Mouse (Mus musculus): Measurements from ENCODE around the gene Zfp768. TPM values are rescaled to one million over a fixed set of nuclear protein-coding genes. Genes with fewer than 3 reads are reported as not detected.

Zfp768 gene
- polyA plus RNA-seq, 1 experiment, result 7.8 TPM

DNA sequence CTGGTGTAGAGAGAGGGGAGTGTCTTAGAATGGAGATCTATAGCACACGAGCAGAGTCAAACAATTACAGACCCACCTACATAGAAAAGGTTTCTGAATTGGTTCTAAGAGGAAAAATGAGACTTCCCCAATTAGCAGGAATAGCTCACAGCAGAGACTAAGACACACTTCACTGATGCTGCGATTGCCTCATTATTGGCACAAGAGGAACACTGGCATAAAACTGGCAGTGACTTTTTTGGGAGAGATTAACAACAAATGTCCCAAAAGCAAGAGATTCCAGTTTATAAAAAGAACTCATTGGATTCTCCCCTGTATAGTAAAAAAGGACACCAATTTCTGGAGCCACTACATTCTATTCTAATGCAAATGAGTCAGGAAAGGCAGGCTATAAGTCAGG is 12.5 kb upstream of the Zfp768 start:
- WGBS, result 75% methylated on average over 2 of the region's 2 CpGs
- Histone ChIP-seq H3K27me3 (ENCODE audit: control insufficient read depth, insufficient read depth, low read length) (no peaks in the 10 kb centered on the region; the same call in 1 of the 2 replicates), H3K36me3 (ENCODE audit: control insufficient read depth, insufficient read depth, low read length) (no peaks in the 10 kb centered on the region), H3K27ac (ENCODE audit: insufficient read depth, low read length) (no peak overlapping the region), H3K4me1 (ENCODE audit: control insufficient read depth, insufficient read depth, insufficient read length) (no peaks in the 10 kb centered on the region), H3K4me3 (ENCODE audit: extremely low read depth, insufficient read depth, insufficient read length) (no peak overlapping the region)
- no peak for TF ChIP-seq CTCF (IDR thresholded peaks at IDR 0.05; ENCODE audit: extremely low read depth, insufficient read depth, insufficient read length, insufficient replicate concordance)
- no peak for TF ChIP-seq POLR2A (IDR thresholded peaks at IDR 0.05; ENCODE audit: low read depth, low read length)
- DNase-seq (ENCODE audit: low read depth in 1 of 2, low spot score in 2 of 2), result no peak

- no peak for DNase-seq (ENCODE audit: low read depth in 1 of 2, low spot score in 2 of 2)
- no peak overlapping the region for H3K4me3 ChIP-seq (ENCODE audit: extremely low read depth, insufficient read depth, insufficient read length)
- H3K27me3 ChIP-seq (ENCODE audit: control insufficient read depth, insufficient read depth, low read length), result no peaks in the 10 kb centered on the region; the same call in 1 of the 2 replicates
- TF ChIP-seq CTCF (IDR thresholded peaks at IDR 0.05; ENCODE audit: extremely low read depth, insufficient read depth, insufficient read length, insufficient replicate concordance) (no peak), POLR2A (IDR thresholded peaks at IDR 0.05; ENCODE audit: low read depth, low read length) (no peak)
- H3K4me1 ChIP-seq (ENCODE audit: control insufficient read depth, insufficient read depth, insufficient read length), result no peaks in the 10 kb centered on the region
- no peak overlapping the region for H3K27ac ChIP-seq (ENCODE audit: insufficient read depth, low read length)
- H3K36me3 ChIP-seq (ENCODE audit: control insufficient read depth, insufficient read depth, low read length), result no peaks in the 10 kb centered on the region
- WGBS, result 66% methylated on average over 3 of the region's 3 CpGs
Observed at GRCm38 (mm10) chr7:127355796-127356195, 10.4 kb upstream of the Zfp768 start.

GRCm38 (mm10) chr7:127351230-127352004 is 6.0 kb upstream of the Zfp768 start:
- Histone ChIP-seq H3K4me3 (ENCODE audit: extremely low read depth, insufficient read depth, insufficient read length) (no peak overlapping the region), H3K36me3 (ENCODE audit: control insufficient read depth, insufficient read depth, low read length) (no peaks in the 10 kb centered on the region), H3K4me1 (ENCODE audit: control insufficient read depth, insufficient read depth, insufficient read length) (no peaks in the 10 kb centered on the region), H3K27ac (ENCODE audit: insufficient read depth, low read length) (no peak overlapping the region), H3K27me3 (ENCODE audit: control insufficient read depth, insufficient read depth, low read length) (no peaks in the 10 kb centered on the region; the same call in 1 of the 2 replicates)
- no peak for DNase-seq (ENCODE audit: low read depth in 1 of 2, low spot score in 2 of 2)
- WGBS, result 48% methylated on average over 5 of the region's 5 CpGs
- TF ChIP-seq POLR2A (IDR thresholded peaks at IDR 0.05; ENCODE audit: low read depth, low read length) (no peak), CTCF (IDR thresholded peaks at IDR 0.05; ENCODE audit: extremely low read depth, insufficient read depth, insufficient read length, insufficient replicate concordance) (no peak)

GRCm38 (mm10) chr7:127346676-127347075 is 1.3 kb upstream of the Zfp768 start:
- TF ChIP-seq CTCF (IDR thresholded peaks at IDR 0.05; ENCODE audit: extremely low read depth, insufficient read depth, insufficient read length, insufficient replicate concordance) (no peak), POLR2A (IDR thresholded peaks at IDR 0.05; ENCODE audit: low read depth, low read length) (no peak)
- Histone ChIP-seq H3K27me3 (ENCODE audit: control insufficient read depth, insufficient read depth, low read length) (no peaks in the 10 kb centered on the region), H3K4me3 (ENCODE audit: extremely low read depth, insufficient read depth, insufficient read length) (no peak overlapping the region), H3K4me1 (ENCODE audit: control insufficient read depth, insufficient read depth, insufficient read length) (no peaks in the 10 kb centered on the region), H3K36me3 (ENCODE audit: control insufficient read depth, insufficient read depth, low read length) (no peaks in the 10 kb centered on the region), H3K27ac (ENCODE audit: insufficient read depth, low read length) (no peak overlapping the region)
- WGBS, result 56% methylated on average over 8 of the region's 8 CpGs
- DNase-seq (ENCODE audit: low read depth in 1 of 2, low spot score in 2 of 2), result no peak

- H3K4me1 ChIP-seq (ENCODE audit: control insufficient read depth, insufficient read depth, insufficient read length), result no peaks in the 10 kb centered on the region
- DNase-seq (ENCODE audit: low read depth in 1 of 2, low spot score in 2 of 2), result no peak
- TF ChIP-seq POLR2A (IDR thresholded peaks at IDR 0.05; ENCODE audit: low read depth, low read length) (no peak), CTCF (IDR thresholded peaks at IDR 0.05; ENCODE audit: extremely low read depth, insufficient read depth, insufficient read length, insufficient replicate concordance) (no peak)
- no peaks in the 10 kb centered on the region for H3K36me3 ChIP-seq (ENCODE audit: control insufficient read depth, insufficient read depth, low read length)
- peak overlapping the region; percentile 76 for H3K4me3 ChIP-seq (ENCODE audit: extremely low read depth, insufficient read depth, insufficient read length)
- no peaks in the 10 kb centered on the region for H3K27me3 ChIP-seq (ENCODE audit: control insufficient read depth, insufficient read depth, low read length)
- peak overlapping the region; percentile 81 for H3K27ac ChIP-seq (ENCODE audit: insufficient read depth, low read length)
- WGBS, result 4% methylated on average over 40 of the region's 42 CpGs
Observed at GRCm38 (mm10) chr7:127345092-127345491, 297 bp downstream of the Zfp768 start.

DNA sequence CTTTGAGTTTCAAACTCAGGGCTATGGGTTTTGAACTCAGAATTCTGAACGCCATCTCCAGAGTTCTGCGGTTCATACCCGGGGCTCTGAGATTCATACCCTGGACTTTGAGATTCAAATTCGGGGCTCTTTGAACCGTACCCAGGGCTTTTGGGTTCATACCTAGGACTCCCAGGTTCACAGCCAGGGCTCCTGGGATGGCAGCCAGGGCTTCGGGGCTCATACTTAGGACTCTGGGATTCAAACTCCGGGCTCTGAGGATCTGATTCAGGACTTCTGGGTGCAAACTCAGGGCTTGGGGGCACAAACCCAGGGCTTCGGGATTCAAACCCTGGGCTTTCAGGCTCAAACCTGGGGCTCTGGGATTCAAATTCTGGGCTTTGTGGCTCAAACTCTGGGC is 1.0 kb downstream of the Zfp768 start:
- DNase-seq (ENCODE audit: low read depth in 1 of 2, low spot score in 2 of 2), result no peak
- Histone ChIP-seq H3K36me3 (ENCODE audit: control insufficient read depth, insufficient read depth, low read length) (no peaks in the 10 kb centered on the region), H3K27ac (ENCODE audit: insufficient read depth, low read length) (no peak overlapping the region), H3K27me3 (ENCODE audit: control insufficient read depth, insufficient read depth, low read length) (no peaks in the 10 kb centered on the region), H3K4me1 (ENCODE audit: control insufficient read depth, insufficient read depth, insufficient read length) (no peaks in the 10 kb centered on the region), H3K4me3 (ENCODE audit: extremely low read depth, insufficient read depth, insufficient read length) (no peak overlapping the region)
- whole genome bisulfite sequencing, result 87% methylated on average over 8 of the region's 8 CpGs
- no peak for TF ChIP-seq POLR2A (IDR thresholded peaks at IDR 0.05; ENCODE audit: low read depth, low read length)
- no peak for TF ChIP-seq CTCF (IDR thresholded peaks at IDR 0.05; ENCODE audit: extremely low read depth, insufficient read depth, insufficient read length, insufficient replicate concordance)

DNA sequence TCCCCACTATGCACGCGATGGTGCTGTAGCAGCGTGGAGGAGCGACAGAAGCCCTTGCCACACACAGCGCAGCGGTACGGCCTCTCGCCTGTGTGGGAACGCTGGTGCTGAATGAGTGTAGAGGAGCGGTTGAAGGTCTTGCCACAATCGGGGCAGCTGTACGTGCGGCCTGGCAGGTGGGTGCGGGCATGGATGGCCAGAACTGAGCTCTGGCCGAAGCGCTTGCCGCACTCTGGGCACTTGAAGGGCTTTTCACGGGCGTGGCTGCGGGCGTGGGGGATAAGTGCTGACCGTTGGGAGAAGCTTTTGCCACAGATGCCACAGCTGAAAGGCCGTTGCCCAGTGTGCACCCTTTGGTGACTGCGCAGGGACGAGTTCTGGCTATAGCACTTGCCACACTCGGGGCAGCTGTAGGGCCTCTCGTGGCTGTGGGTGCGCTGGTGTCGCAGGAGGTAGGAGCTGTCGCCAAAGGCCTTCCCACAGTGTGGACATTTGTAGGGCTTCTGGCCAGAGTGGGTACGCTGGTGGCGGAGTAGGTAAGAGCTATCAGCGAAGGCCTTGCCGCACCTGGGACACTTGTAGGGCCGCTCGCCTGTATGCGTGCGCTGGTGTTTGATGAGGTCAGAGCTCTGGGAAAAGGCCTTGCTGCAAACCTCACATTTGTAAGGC is 1.9 kb downstream of the Zfp768 start:
- no peaks in the 10 kb centered on the region for H3K27me3 ChIP-seq (ENCODE audit: control insufficient read depth, insufficient read depth, low read length)
- TF ChIP-seq POLR2A (IDR thresholded peaks at IDR 0.05; ENCODE audit: low read depth, low read length) (no peak), CTCF (IDR thresholded peaks at IDR 0.05; ENCODE audit: extremely low read depth, insufficient read depth, insufficient read length, insufficient replicate concordance) (no peak)
- no peaks in the 10 kb centered on the region for H3K36me3 ChIP-seq (ENCODE audit: control insufficient read depth, insufficient read depth, low read length)
- H3K27ac ChIP-seq (ENCODE audit: insufficient read depth, low read length), result no peak overlapping the region
- 96% methylated on average over 38 of the region's 38 CpGs for WGBS
- H3K4me1 ChIP-seq (ENCODE audit: control insufficient read depth, insufficient read depth, insufficient read length), result no peaks in the 10 kb centered on the region
- DNase-seq (ENCODE audit: low read depth in 1 of 2, low spot score in 2 of 2), result no peak
- no peak overlapping the region for H3K4me3 ChIP-seq (ENCODE audit: extremely low read depth, insufficient read depth, insufficient read length)

Measured in spleen, adult 2 months (tissue).